Mouse (Mus musculus): Measurements from ENCODE around the gene Gm44965.
A peak's percentile ranks its signal among the peaks of the same experiment; 100 is the strongest.

DNA sequence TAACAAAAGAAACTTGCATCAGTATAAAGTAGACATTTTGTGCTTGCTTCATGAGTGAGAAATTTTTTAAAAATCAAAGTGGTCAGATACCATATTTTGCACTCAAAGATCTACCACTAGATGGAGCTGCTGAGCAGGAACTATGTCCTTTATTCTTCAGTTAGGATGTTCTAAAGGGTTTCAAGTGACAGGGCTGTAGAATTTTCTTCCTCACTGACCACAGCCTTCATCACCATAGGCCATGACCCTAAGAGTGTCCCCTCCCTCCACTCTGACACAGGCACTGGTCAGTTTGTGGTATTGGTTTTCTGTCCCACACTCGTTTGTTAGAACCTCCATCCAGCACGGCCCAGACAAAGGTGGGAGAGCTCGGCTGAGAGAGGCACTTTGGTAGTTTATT is 11.7 kb upstream of the Gm44965 start:
- TF ChIP-seq CTCF (IDR thresholded peaks at IDR 0.05; ENCODE audit: borderline replicate concordance, insufficient read depth, low read depth, low read length) (peak; percentile 31; the same call in 1 of the 2 replicates), POLR2A (IDR thresholded peaks at IDR 0.05; ENCODE audit: borderline replicate concordance, insufficient read depth, low read length) (no peak)

Measured in cerebellum, adult 2 months (tissue).